Mouse (Mus musculus): Measurements from ENCODE around the gene Eef2.

DNA sequence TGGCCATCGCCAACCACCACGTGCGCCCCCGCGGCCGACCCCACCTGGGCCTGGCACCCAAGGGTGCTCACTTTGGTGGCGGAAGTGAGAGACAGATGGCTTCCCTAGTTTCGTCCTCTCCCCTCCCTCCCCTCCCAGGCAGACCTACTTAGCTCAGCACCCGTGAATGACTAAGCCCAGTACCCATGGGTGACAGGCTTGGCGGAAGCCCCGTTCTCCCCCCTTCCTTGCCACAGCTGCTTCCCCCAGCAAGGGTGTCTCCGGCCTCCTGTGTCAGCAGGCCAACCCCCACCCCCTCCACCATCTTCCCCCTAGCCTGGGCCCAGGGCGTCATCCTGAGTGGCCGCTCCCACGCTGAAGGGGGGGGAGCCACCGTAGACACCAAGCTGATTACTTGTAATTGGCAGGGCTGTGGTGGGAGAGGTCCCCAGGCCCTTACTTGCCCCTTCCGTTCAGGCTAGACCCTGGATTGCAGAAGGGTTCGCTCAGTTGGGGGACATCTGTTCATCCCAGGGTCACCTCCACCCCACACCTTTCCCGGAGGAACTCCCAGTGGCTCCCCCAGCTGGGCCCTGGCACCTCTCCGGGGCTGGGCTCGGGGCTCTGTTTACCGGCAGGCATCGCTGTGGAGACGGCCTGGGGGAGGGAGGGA, 38.2 kb upstream of the Eef2 start:
- TF ChIP-seq CTCF (IDR thresholded peaks at IDR 0.05; ENCODE audit: low read depth, low read length) (no peak), POLR2A (IDR thresholded peaks at IDR 0.05; ENCODE audit: insufficient read depth, low read length) (no peak), EP300 (IDR thresholded peaks at IDR 0.05; ENCODE audit: insufficient read depth, low read depth, low read length) (no peak)

Measured in ES-Bruce4 (cell line).